In genomic region chr14:55093927-55094326, GRCm38 (mm10) we compare ENCODE assay signal across 8 mouse cellular contexts. TPM values are rescaled to one million over a fixed set of nuclear protein-coding genes. Genes with fewer than 3 reads are reported as not detected.
A peak's percentile ranks its signal among the peaks of the same experiment; 100 is the strongest.
DNase-seq lines count a peak whose midpoint lies in the region; ATAC-seq and TF ChIP-seq lines count a peak whose summit lies in the region.

No protein-coding gene starts in this region.

- no peak for TF ChIP-seq EP300 in heart, postnatal 0 days (IDR thresholded peaks at IDR 0.05; ENCODE audit: low read depth)
- TF ChIP-seq EP300 in liver, embryonic 14.5 days (IDR thresholded peaks at IDR 0.05; ENCODE audit: low read depth): no peak

- no peaks in the 10 kb centered on the region for H3K27me3 ChIP-seq in heart, postnatal 0 days (ENCODE audit: control insufficient read depth, insufficient read depth, low read length)
- no peaks in the 10 kb centered on the region for H3K27me3 ChIP-seq in E14TG2a.4 (ENCODE audit: insufficient read depth, low read length)
- H3K27me3 ChIP-seq in embryonic facial prominence, embryonic 13.5 days: no peaks in the 10 kb centered on the region
- no peaks in the 10 kb centered on the region; the same call in 1 of the 2 replicates for H3K27me3 ChIP-seq in liver, embryonic 14.5 days (ENCODE audit: control insufficient read depth, insufficient read depth, low read length)

- no peak for TF ChIP-seq CTCF in heart, postnatal 0 days (IDR thresholded peaks at IDR 0.05; ENCODE audit: low read depth)
- TF ChIP-seq CTCF in E14TG2a.4 (conservative IDR thresholded peaks at IDR 0.05; ENCODE audit: low read length): peak; percentile 51
- peak; percentile 58 for TF ChIP-seq CTCF in liver, embryonic 14.5 days (IDR thresholded peaks at IDR 0.05; ENCODE audit: low read depth)

- H3K36me3 ChIP-seq in heart, postnatal 0 days (replicated peaks; ENCODE audit: control insufficient read depth, insufficient read depth, low read length): peaks cover 5% of the 10 kb centered on the region; the same call in 1 of the 2 replicates
- H3K36me3 ChIP-seq in E14TG2a.4 (ENCODE audit: insufficient read depth, low read length): peaks cover 27% of the 10 kb centered on the region
- H3K36me3 ChIP-seq in embryonic facial prominence, embryonic 13.5 days: peaks cover 18% of the 10 kb centered on the region
- H3K36me3 ChIP-seq in liver, embryonic 14.5 days (replicated peaks; ENCODE audit: control insufficient read depth, insufficient read depth, low read depth): no peaks in the 10 kb centered on the region; the same call in 1 of the 2 replicates

- ATAC-seq in heart, postnatal 0 days (ENCODE audit: insufficient read depth, low read depth): no peak
- no peak for ATAC-seq in embryonic facial prominence, embryonic 13.5 days (ENCODE audit: insufficient number of reproducible peaks, insufficient read depth, low FRiP score, low TSS enrichment, low read depth)
- ATAC-seq in liver, embryonic 14.5 days (ENCODE audit: insufficient read depth): no peak

- no peaks in the 10 kb centered on the region for H3K9me3 ChIP-seq in heart, postnatal 0 days (replicated peaks; ENCODE audit: control insufficient read depth, low read length)
- H3K9me3 ChIP-seq in E14TG2a.4 (ENCODE audit: low read length): no peaks in the 10 kb centered on the region
- H3K9me3 ChIP-seq in embryonic facial prominence, embryonic 13.5 days: no peaks in the 10 kb centered on the region
- H3K9me3 ChIP-seq in liver, embryonic 14.5 days (ENCODE audit: control insufficient read depth, low read length): no peaks in the 10 kb centered on the region

- no peak overlapping the region for H3K27ac ChIP-seq in heart, postnatal 0 days (ENCODE audit: low read depth)
- no peak overlapping the region for H3K27ac ChIP-seq in embryonic facial prominence, embryonic 13.5 days
- H3K27ac ChIP-seq in liver, embryonic 14.5 days: no peak overlapping the region

- no peak overlapping the region for H3K4me3 ChIP-seq in heart, postnatal 0 days (ENCODE audit: low read depth, low read length)
- H3K4me3 ChIP-seq in E14TG2a.4 (replicated peaks; ENCODE audit: low read length): peak overlapping the region; percentile 87
- H3K4me3 ChIP-seq in embryonic facial prominence, embryonic 13.5 days: no peak overlapping the region
- no peak overlapping the region; a peak in 1 of 4 replicates for H3K4me3 ChIP-seq in liver, embryonic 14.5 days (ENCODE audit: insufficient read depth in 1 of 2, low read depth in 2 of 2, low read length in 2 of 2)

- H3K4me1 ChIP-seq in heart, postnatal 0 days (ENCODE audit: control insufficient read depth, insufficient read depth): peaks cover 15% of the 10 kb centered on the region
- peaks cover 87% of the 10 kb centered on the region for H3K4me1 ChIP-seq in E14TG2a.4 (replicated peaks; ENCODE audit: low read depth, low read length)
- H3K4me1 ChIP-seq in embryonic facial prominence, embryonic 13.5 days: peaks cover 34% of the 10 kb centered on the region
- H3K4me1 ChIP-seq in liver, embryonic 14.5 days (replicated peaks; ENCODE audit: control insufficient read depth in 2 of 2, insufficient read depth in 2 of 2, low read length in 1 of 2): peaks cover 4 to 16% of the 10 kb centered on the region in 2 experiments; a peak in 3 of 4 replicates

- H3K9ac ChIP-seq in heart, postnatal 0 days (replicated peaks; ENCODE audit: low read depth, low read length): no peak overlapping the region
- H3K9ac ChIP-seq in embryonic facial prominence, embryonic 13.5 days: no peak overlapping the region
- no peak overlapping the region for H3K9ac ChIP-seq in liver, embryonic 14.5 days (replicated peaks)

- WGBS in heart, postnatal 0 days: 35% methylated on average over 6 of the region's 6 CpGs
- WGBS in embryonic facial prominence, embryonic 13.5 days: 45% methylated on average over 6 of the region's 6 CpGs
- WGBS in liver, embryonic 14.5 days (ENCODE audit: insufficient replicate concordance): 38% methylated on average over 6 of the region's 6 CpGs

- peak overlapping the region; percentile 67; the same call in 1 of the 2 replicates for H3K4me2 ChIP-seq in heart, postnatal 0 days (ENCODE audit: low read depth, low read length)
- H3K4me2 ChIP-seq in embryonic facial prominence, embryonic 13.5 days: peak overlapping the region; percentile 68
- H3K4me2 ChIP-seq in liver, embryonic 14.5 days (ENCODE audit: low read depth): peak overlapping the region; percentile 71

- DNase-seq in heart, postnatal 0 days (ENCODE audit: low spot score): no peak
- no peak for DNase-seq in heart, postnatal 25 days (ENCODE audit: low spot score)
- DNase-seq in liver, embryonic 14.5 days (ENCODE audit: low read depth in 3 of 3, low spot score in 3 of 3): peak in 2 of 3 experiments; percentile 28 to 41
- DNase-seq in frontal cortex, postnatal 14 days (ENCODE audit: low spot score in 2 of 2): no peak
- DNase-seq in right cerebral cortex, postnatal 14 days: no peak
- no peak for DNase-seq in right cerebral cortex, postnatal 25 days

- intact Hi-C loops in heart, postnatal 25 days (cut with DNase I): loop anchor here (2.0 kb wide), 2 partner anchors 15 to 21 kb away; no protein-coding TSS in a partner anchor

RNA-seq across cellular contexts. Expression of gene Thtpa, which starts 0.7 kb away (rescaled TPM):
- total RNA-seq in heart, postnatal 0 days (2014; rRNA removed; ENCODE audit: low replicate concordance): 12.2 and 17.7 TPM in 2 replicates
- 13.3 and 13.4 TPM in 2 replicates for polyA plus RNA-seq in heart, postnatal 0 days (2015; fragmentation: Nextera tagmentation; extraction: Ambion mirVana)
- 10 to 100 TPM; 12.3 to 13.2 TPM for total RNA-seq in heart, postnatal 25 days (2021)
- polyA plus RNA-seq in embryonic facial prominence, embryonic 13.5 days (2015; fragmentation: Nextera tagmentation; extraction: Ambion mirVana): 21.9 and 23.9 TPM in 2 replicates
- 2.0 and 2.6 TPM in 2 replicates for polyA plus RNA-seq in liver, embryonic 14.5 days (2012; rRNA removed)
- polyA plus RNA-seq in liver, embryonic 14.5 days (2014; fragmentation: Nextera tagmentation; extraction: Ambion mirVana): 4.3 and 4.6 TPM in 2 replicates

RNA-seq across cellular contexts. Expression of gene Zfhx2, which starts 1.8 kb away (rescaled TPM):
- total RNA-seq in heart, postnatal 0 days (2014; rRNA removed; ENCODE audit: low replicate concordance): 1.8 and 1.9 TPM in 2 replicates
- polyA plus RNA-seq in heart, postnatal 0 days (2015; fragmentation: Nextera tagmentation; extraction: Ambion mirVana): 1.1 and 1.2 TPM in 2 replicates
- 1 to 10 TPM; 2.9 to 3.6 TPM for total RNA-seq in heart, postnatal 25 days (2021)
- polyA plus RNA-seq in embryonic facial prominence, embryonic 13.5 days (2015; fragmentation: Nextera tagmentation; extraction: Ambion mirVana): 5.5 and 5.8 TPM in 2 replicates
- polyA plus RNA-seq in liver, embryonic 14.5 days (2012; rRNA removed): 0.26 and 0.29 TPM in 2 replicates
- polyA plus RNA-seq in liver, embryonic 14.5 days (2014; fragmentation: Nextera tagmentation; extraction: Ambion mirVana): 0.61 and 0.62 TPM in 2 replicates

RNA-seq across cellular contexts. Expression of gene Ap1g2, which starts 12.5 kb away (rescaled TPM):
- 0.93 and 3.9 TPM in 2 replicates for total RNA-seq in heart, postnatal 0 days (2014; rRNA removed; ENCODE audit: low replicate concordance)
- polyA plus RNA-seq in heart, postnatal 0 days (2015; fragmentation: Nextera tagmentation; extraction: Ambion mirVana): 5.6 and 5.7 TPM in 2 replicates
- total RNA-seq in heart, postnatal 25 days (2021): 1 to 10 TPM; 4.4 to 4.6 TPM
- 21.0 and 23.4 TPM in 2 replicates for polyA plus RNA-seq in embryonic facial prominence, embryonic 13.5 days (2015; fragmentation: Nextera tagmentation; extraction: Ambion mirVana)
- 12.7 and 13.4 TPM in 2 replicates for polyA plus RNA-seq in liver, embryonic 14.5 days (2012; rRNA removed)
- polyA plus RNA-seq in liver, embryonic 14.5 days (2014; fragmentation: Nextera tagmentation; extraction: Ambion mirVana): 18.6 and 21.2 TPM in 2 replicates

RNA-seq across cellular contexts. Expression of gene Jph4, which starts 22.8 kb away (rescaled TPM):
- total RNA-seq in heart, postnatal 0 days (2014; rRNA removed; ENCODE audit: low replicate concordance): 0.15 and 0.38 TPM in 2 replicates
- polyA plus RNA-seq in heart, postnatal 0 days (2015; fragmentation: Nextera tagmentation; extraction: Ambion mirVana): 0.03 and 0.10 TPM in 2 replicates
- total RNA-seq in heart, postnatal 25 days (2021): not detected
- polyA plus RNA-seq in embryonic facial prominence, embryonic 13.5 days (2015; fragmentation: Nextera tagmentation; extraction: Ambion mirVana): 2.7 and 2.9 TPM in 2 replicates
- polyA plus RNA-seq in liver, embryonic 14.5 days (2012; rRNA removed): 0.04 and 0.15 TPM in 2 replicates
- polyA plus RNA-seq in liver, embryonic 14.5 days (2014; fragmentation: Nextera tagmentation; extraction: Ambion mirVana): 0.04 TPM in 1 of 2 replicates, not detected in the other

Comparison
In these comparisons a context has a peak if more than half of its experiments do, and no peak if none do; other contexts are left out.
1. DNase-seq: peak in liver, embryonic 14.5 days (2 of 3); none in heart, postnatal 0 days (single experiment), heart, postnatal 25 days (single experiment), frontal cortex, postnatal 14 days (0 of 2), right cerebral cortex, postnatal 14 days (single experiment) and right cerebral cortex, postnatal 25 days (single experiment).
2. Peak in every context shown above with its lines, with median percentiles within 50 percentile points of each other: H3K4me2 ChIP-seq.